Mouse (Mus musculus): ENCODE measurements at regions not wholly inside any gene's neighbourhood (a gene's known extent, or its start where the extent isn't known, plus 50 kb on each side); places are given as distances from the start of the nearest gene placed in this dataset.

GRCm38 (mm10) chr15:59146586-59147085 is 257.5 kb downstream of the Gm49356 start:
- no peak for TF ChIP-seq CEBPB (IDR thresholded peaks at IDR 0.05; ENCODE audit: low read depth)
- TF ChIP-seq FOSL1 (IDR thresholded peaks at IDR 0.05; ENCODE audit: insufficient read depth, low read length, poor library complexity, severe bottlenecking) = no peak
- no peak for TF ChIP-seq MYOD1 (IDR thresholded peaks at IDR 0.05; ENCODE audit: control insufficient read depth, insufficient read length, low read depth)
- TF ChIP-seq USF1 (IDR thresholded peaks at IDR 0.05; ENCODE audit: low read depth) = no peak
- TF ChIP-seq MAX (IDR thresholded peaks at IDR 0.05) = no peak

GRCm38 (mm10) chr15:59148531-59148930 is 259.4 kb downstream of the Gm49356 start:
- Histone ChIP-seq H3ac (ENCODE audit: control insufficient read depth, insufficient read length, low read depth) (no peak overlapping the region), H3K79me2 (ENCODE audit: control insufficient read depth, insufficient read depth) (no peaks in the 10 kb centered on the region), H3K4me3 (ENCODE audit: insufficient read depth, poor library complexity, severe bottlenecking) (no peak overlapping the region), H3K36me3 (ENCODE audit: control insufficient read depth, insufficient read depth) (no peaks in the 10 kb centered on the region), H3K79me3 (ENCODE audit: low read depth) (no peaks in the 10 kb centered on the region), H3K27me3 (ENCODE audit: control insufficient read depth, insufficient read depth, insufficient read length) (no peaks in the 10 kb centered on the region)
- TF ChIP-seq USF1 (IDR thresholded peaks at IDR 0.05; ENCODE audit: low read depth) = no peak
- no peak for TF ChIP-seq CEBPB (IDR thresholded peaks at IDR 0.05; ENCODE audit: low read depth)
- no peak for TF ChIP-seq CTCF (IDR thresholded peaks at IDR 0.05; ENCODE audit: control insufficient read depth, insufficient read depth, insufficient read length)
- TF ChIP-seq MYOD1 (IDR thresholded peaks at IDR 0.05; ENCODE audit: control insufficient read depth, insufficient read length, low read depth) = no peak
- TF ChIP-seq MYOG (IDR thresholded peaks at IDR 0.05; ENCODE audit: control insufficient read depth, extremely low read depth, insufficient read length) = no peak
- TF ChIP-seq FOSL1 (IDR thresholded peaks at IDR 0.05; ENCODE audit: insufficient read depth, low read length, poor library complexity, severe bottlenecking) = no peak
- no peak for TF ChIP-seq MAX (IDR thresholded peaks at IDR 0.05)

More at GRCm38 (mm10) chr15:59146586-59147085, 257.5 kb downstream of the Gm49356 start:
- no peaks in the 10 kb centered on the region for H3K79me3 ChIP-seq (ENCODE audit: low read depth)
- H3K79me2 ChIP-seq (ENCODE audit: control insufficient read depth, insufficient read depth) = no peaks in the 10 kb centered on the region
- no peak overlapping the region for H3K4me3 ChIP-seq (ENCODE audit: insufficient read depth, poor library complexity, severe bottlenecking)
- H3K36me3 ChIP-seq (ENCODE audit: control insufficient read depth, insufficient read depth) = no peaks in the 10 kb centered on the region
- no peaks in the 10 kb centered on the region for H3K27me3 ChIP-seq (ENCODE audit: control insufficient read depth, insufficient read depth, insufficient read length)
- H3ac ChIP-seq (ENCODE audit: control insufficient read depth, insufficient read length, low read depth) = no peak overlapping the region

- no peak overlapping the region for H3ac ChIP-seq (ENCODE audit: control insufficient read depth, insufficient read length, low read depth)
- TF ChIP-seq MYOD1 (IDR thresholded peaks at IDR 0.05; ENCODE audit: control insufficient read depth, insufficient read length, low read depth) (no peak), USF1 (IDR thresholded peaks at IDR 0.05; ENCODE audit: low read depth) (no peak), FOSL1 (IDR thresholded peaks at IDR 0.05; ENCODE audit: insufficient read depth, low read length, poor library complexity, severe bottlenecking) (peak; percentile 63), MYOG (IDR thresholded peaks at IDR 0.05; ENCODE audit: control insufficient read depth, extremely low read depth, insufficient read length) (no peak), CTCF (IDR thresholded peaks at IDR 0.05; ENCODE audit: control insufficient read depth, insufficient read depth, insufficient read length) (no peak), MAX (IDR thresholded peaks at IDR 0.05) (peak; percentile 11), CEBPB (IDR thresholded peaks at IDR 0.05; ENCODE audit: low read depth) (no peak)
- no peaks in the 10 kb centered on the region for H3K79me2 ChIP-seq (ENCODE audit: control insufficient read depth, insufficient read depth)
- no peaks in the 10 kb centered on the region for H3K36me3 ChIP-seq (ENCODE audit: control insufficient read depth, insufficient read depth)
- no peaks in the 10 kb centered on the region for H3K27me3 ChIP-seq (ENCODE audit: control insufficient read depth, insufficient read depth, insufficient read length)
- H3K4me3 ChIP-seq (ENCODE audit: insufficient read depth, poor library complexity, severe bottlenecking) = no peak overlapping the region
- no peaks in the 10 kb centered on the region for H3K79me3 ChIP-seq (ENCODE audit: low read depth)
Observed at GRCm38 (mm10) chr15:59151506-59151905, 262.4 kb downstream of the Gm49356 start.

- H3K4me3 ChIP-seq (ENCODE audit: insufficient read depth, poor library complexity, severe bottlenecking) = no peak overlapping the region
- H3ac ChIP-seq (ENCODE audit: control insufficient read depth, insufficient read length, low read depth) = no peak overlapping the region
- H3K36me3 ChIP-seq (ENCODE audit: control insufficient read depth, insufficient read depth) = no peaks in the 10 kb centered on the region
- no peaks in the 10 kb centered on the region for H3K79me2 ChIP-seq (ENCODE audit: control insufficient read depth, insufficient read depth)
- peak; percentile 2 for TF ChIP-seq USF1 (IDR thresholded peaks at IDR 0.05; ENCODE audit: low read depth)
- no peak for TF ChIP-seq CEBPB (IDR thresholded peaks at IDR 0.05; ENCODE audit: low read depth)
- H3K79me3 ChIP-seq (ENCODE audit: low read depth) = no peaks in the 10 kb centered on the region
- no peaks in the 10 kb centered on the region for H3K27me3 ChIP-seq (ENCODE audit: control insufficient read depth, insufficient read depth, insufficient read length)
Observed at GRCm38 (mm10) chr15:59152786-59153388, 263.8 kb downstream of the Gm49356 start.

GRCm38 (mm10) chr15:59153416-59154250 is 264.5 kb downstream of the Gm49356 start:
- Histone ChIP-seq H3K79me2 (ENCODE audit: control insufficient read depth, insufficient read depth) (no peaks in the 10 kb centered on the region), H3K4me3 (ENCODE audit: insufficient read depth, poor library complexity, severe bottlenecking) (no peak overlapping the region), H3K36me3 (ENCODE audit: control insufficient read depth, insufficient read depth) (no peaks in the 10 kb centered on the region), H3K79me3 (ENCODE audit: low read depth) (no peaks in the 10 kb centered on the region), H3ac (ENCODE audit: control insufficient read depth, insufficient read length, low read depth) (no peak overlapping the region), H3K27me3 (ENCODE audit: control insufficient read depth, insufficient read depth, insufficient read length) (no peaks in the 10 kb centered on the region)
- TF ChIP-seq USF1 (IDR thresholded peaks at IDR 0.05; ENCODE audit: low read depth) (no peak), FOSL1 (IDR thresholded peaks at IDR 0.05; ENCODE audit: insufficient read depth, low read length, poor library complexity, severe bottlenecking) (no peak), MYOD1 (IDR thresholded peaks at IDR 0.05; ENCODE audit: control insufficient read depth, insufficient read length, low read depth) (no peak), MAX (IDR thresholded peaks at IDR 0.05) (no peak), CTCF (IDR thresholded peaks at IDR 0.05; ENCODE audit: control insufficient read depth, insufficient read depth, insufficient read length) (no peak), CEBPB (IDR thresholded peaks at IDR 0.05; ENCODE audit: low read depth) (no peak)

Data from C2C12 (cell line).